Mouse (Mus musculus) small intestine, adult 2 months (tissue): ENCODE data around the gene Chst10.

Experiments used
- CTCF ChIP-seq: fragments of 200-500 bp; IDR thresholded peaks from 2 replicates; pipeline ENCODE4 v1.5.1; 2012; ENCODE audit warnings: low read depth, mild to moderate bottlenecking, control low read depth, inconsistent platforms, low read length, moderate library complexity, mixed read lengths; ENCODE audit not compliant: insufficient replicate concordance, insufficient read length; ENCODE audit errors: extremely low read depth
- POLR2A ChIP-seq: fragments of 200-500 bp; IDR thresholded peaks from 2 replicates; pipeline ENCODE4 v1.6.1; 2012; ENCODE audit warnings: low read depth, mild to moderate bottlenecking, control low read depth, inconsistent platforms, low read length, moderate library complexity

- TF ChIP-seq POLR2A (no peak), CTCF (no peak)
Measured at GRCm38 (mm10) chr1:38928996-38929395, 31.0 kb upstream of the Chst10 start.
